Mouse (Mus musculus) CD4-positive, CD25-positive, alpha-beta regulatory T cell, adult 2 months (primary cell): Measurements from ENCODE around the gene 6430531B16Rik.

Experiments used
- DNase-seq: peaks from one replicate; pipeline ENCODE4 v3.0.0-alpha.2; 2012; ENCODE audit warnings: low read depth, low spot score

6430531B16Rik gene

DNA sequence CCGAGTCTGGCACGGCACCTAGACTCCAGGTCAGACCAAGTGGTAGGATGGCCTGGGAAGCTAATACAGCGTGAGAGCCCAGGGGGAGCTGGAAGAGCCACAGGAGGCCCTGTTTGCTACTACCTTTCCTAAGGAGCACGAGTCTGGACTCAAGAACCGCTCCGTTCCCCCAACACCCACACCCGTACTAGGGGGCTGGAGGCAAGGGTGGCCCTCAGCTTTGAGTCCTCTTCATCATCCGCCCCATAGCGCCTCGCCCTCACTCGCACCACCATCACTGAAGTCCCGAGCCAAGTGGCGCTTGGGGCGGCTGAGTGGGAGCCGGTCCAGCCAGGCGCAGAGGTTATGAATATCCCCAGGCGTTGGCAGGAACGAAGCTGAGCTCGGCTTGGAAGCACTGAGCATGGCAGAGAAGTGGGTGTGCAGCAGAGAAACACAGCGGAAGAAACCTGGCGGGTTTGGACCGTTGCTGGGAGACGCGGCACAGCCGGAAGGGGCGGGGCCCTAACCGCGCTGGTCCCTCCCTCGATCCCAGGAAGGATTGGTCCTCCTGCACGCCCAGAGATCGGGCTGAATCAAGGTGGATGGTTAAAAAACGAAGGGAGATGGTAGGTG, at the start of gene 6430531B16Rik:
TSS of gene 6430531B16Rik (minus strand) at position 478 of the 615 bp plus-strand sequence.
- DNase-seq, result peak; percentile 91

DNA sequence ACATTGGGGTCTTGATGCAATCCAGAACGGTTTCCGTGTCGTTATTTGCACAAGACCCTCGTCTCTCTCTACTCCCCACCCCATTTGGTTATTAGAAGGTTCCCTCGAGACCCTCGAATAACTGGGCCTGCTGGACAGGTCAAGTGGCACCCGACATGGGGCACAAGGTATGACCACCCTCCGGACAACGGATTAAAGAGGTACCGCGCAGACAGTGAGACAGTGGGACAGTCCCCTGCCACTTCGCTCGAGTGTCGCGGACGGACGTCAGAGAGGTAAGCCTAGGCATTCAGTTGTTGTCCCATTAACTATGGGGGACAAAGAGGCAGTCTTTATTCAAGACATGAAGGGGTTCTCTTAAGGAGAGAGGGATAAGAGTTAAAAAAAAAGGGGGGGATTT, 32.8 kb upstream of the 6430531B16Rik start:
- DNase-seq, result no peak

DNA sequence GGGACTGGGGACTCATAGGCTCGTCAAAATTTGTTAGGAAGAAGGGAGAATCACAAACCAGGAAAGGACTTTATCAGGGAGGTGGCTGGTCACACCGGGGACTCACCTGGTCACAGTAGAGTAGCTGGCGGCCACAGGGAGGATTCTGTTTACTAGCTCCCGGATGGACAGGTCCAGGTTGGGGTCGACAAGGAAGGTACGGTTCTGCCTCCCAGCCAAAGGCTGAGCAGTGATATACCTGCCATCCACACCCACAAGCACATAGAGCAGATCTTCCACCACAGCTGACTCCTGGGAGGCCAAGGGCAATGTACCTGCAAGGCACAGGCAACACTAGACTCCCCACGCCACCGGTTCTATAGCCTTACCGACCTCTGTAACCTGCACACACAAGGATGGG, 29.2 kb upstream of the 6430531B16Rik start:
- DNase-seq, result no peak

DNA sequence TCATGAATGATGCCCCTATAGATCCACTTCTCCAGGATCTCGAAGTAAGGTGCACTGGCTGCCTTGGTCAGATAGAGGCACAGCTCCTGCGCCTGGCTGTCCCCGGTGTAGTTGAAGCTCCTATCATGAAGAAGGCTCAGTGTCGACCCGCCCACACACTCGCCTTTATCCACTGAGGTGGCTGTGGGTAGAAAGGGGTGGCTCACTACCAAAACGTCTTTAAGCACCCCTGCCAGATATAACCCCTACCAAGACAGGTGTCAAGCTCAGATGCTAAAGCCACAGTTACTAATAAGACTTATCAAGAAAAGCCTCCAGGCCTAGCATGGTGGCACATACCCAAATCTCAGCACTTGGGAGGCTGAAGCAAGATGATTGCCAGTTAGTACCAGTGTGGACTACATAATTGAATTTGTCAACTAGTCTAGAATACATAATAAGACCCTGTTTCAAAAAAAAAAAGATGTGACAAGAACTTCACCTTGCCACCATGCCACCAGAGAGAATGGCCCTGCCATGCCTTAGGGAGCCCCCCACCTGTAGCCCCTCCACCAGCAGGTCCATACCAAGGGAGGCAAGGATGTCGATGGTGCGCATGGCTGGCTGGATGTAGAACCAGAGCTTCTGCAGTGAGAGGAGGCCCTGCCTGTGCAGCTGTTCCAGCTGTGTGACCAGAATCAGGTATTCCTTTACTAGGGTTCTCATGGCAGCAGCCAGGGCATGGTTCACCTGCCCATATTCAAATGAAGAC, 28.5 kb upstream of the 6430531B16Rik start:
- DNase-seq, result no peak

DNA sequence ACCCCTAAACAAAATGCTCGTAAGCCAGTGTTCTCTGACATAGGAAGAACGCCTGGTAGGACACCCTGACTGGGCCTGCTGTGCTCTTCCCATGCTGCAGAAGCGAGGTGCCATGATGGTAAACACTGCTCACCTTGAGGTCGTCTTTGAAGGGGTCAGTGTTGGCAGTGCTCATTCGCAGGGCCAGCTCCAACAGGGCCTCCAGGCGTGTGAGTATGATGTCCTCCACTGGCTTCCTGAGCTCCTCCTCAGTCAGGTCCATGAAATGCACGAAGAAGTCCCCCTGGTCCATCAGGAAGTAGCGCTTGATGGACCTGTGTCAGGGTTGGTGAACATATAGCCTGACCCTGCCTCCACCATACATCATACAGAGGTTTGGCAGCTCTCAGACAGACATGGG, 26.1 kb upstream of the 6430531B16Rik start:
- no peak for DNase-seq

DNA sequence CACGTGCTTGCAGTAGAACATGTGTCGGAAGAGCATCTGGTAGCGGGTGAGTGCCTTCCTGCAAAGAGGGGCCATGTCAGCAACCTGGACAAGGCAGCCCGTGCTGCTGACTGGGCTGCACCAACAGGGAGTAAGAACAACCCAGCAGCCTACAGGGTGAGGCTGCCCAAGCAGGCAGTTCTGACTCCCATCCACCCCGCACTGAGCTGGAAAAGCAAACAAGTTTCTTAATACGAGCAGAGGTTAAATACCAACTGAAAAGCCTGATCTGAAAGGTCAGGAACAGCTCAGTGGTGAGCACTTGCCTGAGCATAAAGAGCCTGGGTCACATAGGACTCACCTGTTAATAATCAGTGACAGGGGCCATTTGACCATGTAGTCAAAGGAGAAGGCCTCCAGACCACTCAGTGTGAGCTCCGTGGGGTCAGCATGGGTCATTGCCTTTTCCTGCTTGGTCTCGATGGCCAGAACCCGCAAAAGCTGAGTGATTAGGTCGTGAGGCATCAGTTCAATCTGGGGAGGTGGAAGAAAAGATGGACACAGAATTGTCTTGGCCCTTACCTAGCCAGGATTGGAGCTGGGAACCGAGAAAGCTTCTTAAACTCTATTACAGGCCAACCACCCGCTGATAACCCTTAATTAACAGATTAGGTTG, 22.7 kb upstream of the 6430531B16Rik start:
- no peak for DNase-seq

DNA sequence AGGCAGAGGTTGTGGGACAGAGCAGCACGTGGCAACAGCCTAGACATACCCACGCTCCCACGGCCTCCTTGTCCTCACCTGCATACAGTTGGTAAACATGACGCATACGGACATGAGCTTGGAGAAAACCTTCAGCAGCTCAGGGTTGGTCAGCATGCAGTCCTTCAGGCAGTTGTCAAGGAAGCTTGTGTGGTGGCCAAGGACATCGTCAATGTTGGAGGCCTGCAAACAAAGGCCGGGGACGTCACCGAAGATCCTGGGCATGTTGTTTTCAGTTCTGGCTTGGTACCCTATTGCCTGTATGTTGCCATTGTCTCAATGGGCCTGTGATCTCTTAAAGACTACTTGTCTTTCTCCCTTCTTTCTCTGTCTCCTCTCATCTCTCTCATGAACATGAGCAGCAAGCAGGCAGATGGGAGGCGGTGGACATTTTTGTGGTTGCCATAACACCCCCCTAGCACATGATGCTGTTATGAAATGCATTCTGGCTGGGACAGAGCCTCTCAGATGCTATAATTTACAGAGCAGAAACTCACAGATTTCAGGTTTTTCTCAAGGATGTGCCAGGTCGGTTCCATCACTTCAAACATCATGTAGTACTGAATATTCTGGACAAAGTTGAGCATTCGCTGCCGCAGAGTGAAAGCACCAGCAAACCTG, 20.3 kb upstream of the 6430531B16Rik start:
- DNase-seq, result no peak

DNA sequence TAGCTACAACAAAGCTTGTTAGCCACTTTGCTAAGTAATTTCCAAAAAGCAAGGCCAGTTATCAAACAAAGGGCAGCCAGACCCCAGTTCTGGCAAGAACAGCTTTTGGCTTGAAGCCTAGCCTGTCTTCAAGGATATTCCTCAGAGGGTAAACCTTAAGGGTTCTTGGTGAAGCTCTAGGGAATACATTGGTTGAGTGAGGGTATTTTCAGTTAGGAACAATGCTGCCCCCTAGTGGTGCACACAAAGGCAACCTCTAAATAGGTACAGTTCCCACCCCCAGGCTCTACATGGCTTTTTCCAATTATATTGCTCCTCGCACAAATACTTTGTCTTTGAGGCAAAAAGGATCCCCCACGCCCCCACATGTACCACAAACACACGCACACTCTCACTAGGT, 16.1 kb upstream of the 6430531B16Rik start:
- peak; percentile 89 for DNase-seq

DNA sequence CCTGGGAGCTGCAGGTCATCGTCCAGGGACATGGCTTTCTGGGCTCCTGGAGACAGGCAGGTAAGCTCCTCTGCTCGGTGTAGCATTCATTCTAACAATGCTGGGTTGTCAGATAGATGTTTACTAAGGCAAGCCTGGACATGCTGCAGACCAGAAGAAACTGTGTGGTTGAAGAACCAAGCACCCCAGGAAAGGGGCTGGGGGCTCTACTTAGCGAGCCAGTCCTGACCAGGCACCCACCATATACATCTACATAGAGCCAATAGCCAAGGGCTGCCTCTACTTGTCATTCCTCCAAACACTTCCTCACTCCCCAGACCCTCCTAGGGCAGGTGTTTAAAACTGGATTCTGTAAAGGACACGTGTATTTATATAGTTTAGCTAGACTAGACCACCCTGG, 15.6 kb upstream of the 6430531B16Rik start:
- no peak for DNase-seq

DNA sequence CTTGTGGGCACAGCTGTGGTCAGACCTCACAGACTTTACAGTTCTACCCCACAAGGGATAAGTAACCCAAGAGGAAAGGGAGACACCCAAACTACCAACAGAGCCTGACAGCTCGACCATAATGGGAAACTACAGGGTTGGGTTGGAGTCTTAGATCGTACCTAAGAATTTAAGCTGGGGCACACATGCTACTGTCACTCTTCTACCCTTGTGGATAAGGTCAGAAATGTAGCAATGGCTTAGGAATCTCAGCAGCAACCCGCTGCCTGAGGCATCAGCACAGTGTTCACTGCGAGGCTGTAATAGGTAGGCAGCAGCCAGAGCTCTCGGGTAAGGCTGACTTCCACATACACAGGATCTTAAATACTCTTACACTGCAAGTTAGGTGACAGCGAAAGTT, 15.0 kb upstream of the 6430531B16Rik start:
- no peak for DNase-seq

DNA sequence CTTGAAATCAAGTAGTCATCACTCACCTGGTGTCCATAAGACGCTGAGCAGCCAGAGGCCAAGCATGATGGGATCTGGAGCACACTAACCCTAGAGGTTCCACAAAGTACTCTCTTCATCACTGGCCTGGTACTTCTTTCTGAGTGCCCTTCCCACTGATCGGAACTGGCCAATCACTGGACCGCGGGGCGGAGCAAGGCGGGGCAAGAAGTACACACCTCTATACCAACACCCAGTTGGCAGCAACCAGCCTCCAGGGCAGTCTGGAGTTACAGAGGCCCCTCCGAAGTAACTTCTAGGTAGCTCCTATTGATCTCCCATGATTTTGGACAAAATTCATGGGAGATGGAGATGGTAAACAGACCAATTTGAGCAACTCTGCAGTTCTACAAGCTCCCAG, 13.9 kb upstream of the 6430531B16Rik start, which contains the start of gene Adam8:
TSS of gene Adam8 (minus strand) at position 157 of the 400 bp plus-strand sequence.
- peak; percentile 65 for DNase-seq

DNA sequence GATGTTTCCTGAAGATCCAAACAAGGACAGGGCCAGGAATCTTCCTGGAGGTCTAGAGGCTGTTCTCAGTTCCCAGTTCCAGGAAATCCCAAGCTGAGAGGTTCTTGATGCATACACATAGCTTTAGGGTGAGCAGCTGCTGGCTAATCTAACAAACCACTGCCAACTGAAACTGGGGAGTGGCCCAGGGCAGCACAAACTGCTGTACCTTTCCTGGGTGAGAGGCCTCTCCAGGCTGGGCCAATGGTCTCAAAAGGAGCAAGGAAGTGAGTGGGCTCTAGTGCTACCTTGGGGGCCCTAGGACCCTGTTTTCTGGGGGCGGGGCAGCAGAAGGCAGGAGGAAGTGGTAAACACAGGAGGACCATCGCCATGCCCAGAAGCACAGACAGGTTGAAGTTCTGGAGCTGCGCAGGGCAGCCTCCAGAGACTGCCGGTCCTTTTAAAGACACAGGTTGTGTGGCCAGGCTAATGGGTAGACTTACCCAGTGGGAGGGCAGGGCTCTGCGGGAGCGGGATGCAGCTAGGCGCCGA, 12.4 kb upstream of the 6430531B16Rik start:
- DNase-seq, result no peak

DNA sequence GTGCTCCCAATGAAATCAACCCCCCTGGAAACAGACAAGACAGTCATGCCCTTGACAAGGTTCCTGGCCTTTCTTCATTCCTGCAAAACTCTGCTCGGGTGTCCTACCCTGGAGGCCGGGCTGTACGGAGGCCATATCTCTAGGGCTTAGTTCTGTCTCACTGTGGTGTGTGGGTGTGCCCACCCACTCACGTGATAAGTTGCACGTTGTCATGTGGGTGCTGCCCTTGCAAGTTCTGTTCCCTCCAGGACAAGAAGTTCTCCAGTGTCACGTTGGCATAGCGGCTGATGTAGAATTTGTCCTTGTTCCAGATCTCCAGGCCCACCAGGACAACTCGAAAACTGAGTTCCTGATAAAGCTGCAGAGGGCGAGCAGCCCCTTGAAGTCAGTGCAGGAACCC, 9.7 kb upstream of the 6430531B16Rik start:
- DNase-seq, result no peak

DNA sequence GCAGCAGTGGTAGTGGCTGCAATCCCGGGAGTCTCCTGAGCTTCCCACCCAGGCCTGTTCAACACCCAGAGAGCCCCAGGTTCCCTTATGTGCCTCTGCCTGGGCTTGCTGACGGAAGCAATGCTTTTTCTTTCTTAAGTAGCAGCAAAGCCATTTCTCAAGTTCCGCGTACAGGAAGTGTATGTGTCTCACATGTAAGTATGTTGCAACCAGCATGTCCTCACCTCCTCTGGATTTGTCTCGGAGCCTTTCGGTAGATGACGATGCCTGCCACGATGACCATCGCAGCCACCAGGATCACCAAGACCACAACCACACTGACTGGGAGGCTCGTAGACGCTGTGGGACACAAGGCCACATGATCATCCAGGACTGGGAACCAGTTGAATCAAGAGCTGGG, 6.0 kb upstream of the 6430531B16Rik start:
- no peak for DNase-seq

DNA sequence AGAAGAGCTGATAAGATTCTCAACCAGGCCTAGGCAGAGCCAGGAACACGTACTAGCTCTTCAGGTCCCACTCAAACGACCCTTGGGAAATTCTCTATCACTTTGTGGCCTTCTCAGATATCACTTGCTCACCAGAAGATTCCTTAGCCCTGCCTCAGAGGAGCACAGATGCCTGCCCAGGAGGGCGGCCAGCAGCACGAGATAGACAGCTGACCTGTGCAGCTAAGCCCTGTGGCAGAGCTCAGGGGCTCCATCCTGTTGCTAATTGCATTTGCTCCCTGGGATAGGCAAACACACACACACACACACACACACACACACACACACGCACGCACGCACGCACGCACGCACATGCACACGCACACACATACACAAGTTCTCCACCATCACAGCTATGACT, 3.5 kb upstream of the 6430531B16Rik start:
- no peak for DNase-seq

DNA sequence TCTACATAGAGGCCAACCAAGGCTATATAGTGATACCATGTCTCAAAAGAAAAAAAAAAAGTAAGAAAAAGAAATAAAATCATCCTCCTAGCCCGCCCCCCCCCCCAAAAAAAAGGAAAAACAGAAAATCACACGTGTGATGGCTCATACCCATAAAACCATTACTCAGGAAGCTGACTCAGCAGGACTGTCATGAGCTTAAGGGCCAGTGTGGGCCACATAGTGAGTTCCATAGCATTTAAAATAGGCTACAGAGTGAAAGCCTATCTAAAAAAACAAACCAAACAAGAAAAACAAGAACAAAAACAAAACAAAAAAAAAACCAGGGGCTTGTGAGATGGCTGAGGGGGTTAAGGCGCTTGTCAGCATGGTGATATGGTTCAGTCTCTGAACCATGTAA, 2.2 kb upstream of the 6430531B16Rik start:
- DNase-seq, result no peak

DNA sequence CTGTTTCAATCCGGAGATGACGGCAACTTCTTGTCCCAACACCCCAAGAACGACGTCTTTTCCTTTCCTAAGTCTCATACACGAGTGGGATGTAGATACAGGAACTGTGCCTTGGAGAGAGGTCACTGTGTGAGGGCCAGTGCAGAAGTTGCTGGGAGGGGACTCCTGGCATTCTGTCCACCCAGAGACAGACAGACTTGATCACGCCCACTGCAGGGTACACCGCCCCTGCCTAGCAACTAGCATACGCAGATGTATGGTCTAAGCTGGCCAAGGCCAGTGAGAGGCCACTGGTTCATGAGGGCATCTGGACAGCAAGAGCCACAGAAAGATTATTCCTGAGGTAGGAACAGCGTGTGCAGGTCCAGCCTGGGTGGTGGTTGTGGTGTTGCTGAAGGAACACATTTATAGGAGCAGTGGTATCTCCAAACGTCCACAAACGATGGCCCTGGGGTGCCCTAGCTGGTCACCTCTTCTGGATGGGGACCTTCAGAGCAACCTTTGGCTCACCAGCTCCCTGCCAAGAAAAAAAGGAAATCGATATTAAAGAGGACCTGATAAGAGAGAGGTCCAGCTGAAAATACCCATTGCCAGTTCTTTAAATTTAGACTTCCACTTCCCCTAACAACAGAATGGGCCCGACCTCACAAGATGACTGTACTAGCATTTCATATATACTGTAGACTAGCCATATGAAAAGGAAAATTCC, 610 bp upstream of the 6430531B16Rik start:
- no peak for DNase-seq

DNA sequence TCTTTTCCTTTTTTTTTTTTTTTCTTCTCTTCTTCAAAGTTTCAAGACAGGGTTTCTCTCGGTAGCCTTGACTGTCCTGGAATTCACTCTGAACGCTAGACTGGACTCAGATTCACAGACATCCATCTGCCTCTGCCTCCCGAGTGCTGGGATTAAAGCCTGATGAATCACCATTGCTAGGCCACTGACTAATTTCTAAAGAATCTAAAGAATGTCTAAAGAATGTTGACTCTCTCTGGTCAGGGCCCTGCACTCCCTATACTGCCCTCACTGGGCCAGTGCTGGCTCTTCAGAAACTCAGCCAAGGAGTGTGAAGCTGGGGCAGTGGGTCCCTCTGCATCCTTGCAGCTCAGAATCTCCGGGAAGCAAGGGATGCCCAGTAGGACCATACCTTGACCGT, 3.1 kb downstream of the 6430531B16Rik start:
- DNase-seq, result no peak

DNA sequence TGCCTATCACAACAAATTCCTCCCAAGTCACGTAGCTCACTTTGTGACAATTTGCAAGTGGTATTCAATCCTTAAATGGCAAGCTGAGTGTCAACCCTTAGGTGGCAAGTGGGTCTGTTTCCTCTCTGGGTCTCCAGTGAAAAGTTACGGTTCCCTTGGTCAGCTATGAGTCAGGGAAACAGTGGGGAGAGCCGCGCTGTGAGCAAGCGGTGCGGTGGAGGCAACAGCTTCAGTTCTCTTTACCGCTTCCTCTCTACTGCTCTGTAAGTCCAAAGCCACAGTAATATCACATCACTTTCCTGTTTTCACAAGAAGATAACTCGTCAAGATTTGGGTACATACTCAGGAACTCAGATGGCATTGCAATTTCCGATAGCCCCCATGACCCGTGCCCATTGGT, 4.2 kb downstream of the 6430531B16Rik start:
- DNase-seq, result peak; percentile 60

DNA sequence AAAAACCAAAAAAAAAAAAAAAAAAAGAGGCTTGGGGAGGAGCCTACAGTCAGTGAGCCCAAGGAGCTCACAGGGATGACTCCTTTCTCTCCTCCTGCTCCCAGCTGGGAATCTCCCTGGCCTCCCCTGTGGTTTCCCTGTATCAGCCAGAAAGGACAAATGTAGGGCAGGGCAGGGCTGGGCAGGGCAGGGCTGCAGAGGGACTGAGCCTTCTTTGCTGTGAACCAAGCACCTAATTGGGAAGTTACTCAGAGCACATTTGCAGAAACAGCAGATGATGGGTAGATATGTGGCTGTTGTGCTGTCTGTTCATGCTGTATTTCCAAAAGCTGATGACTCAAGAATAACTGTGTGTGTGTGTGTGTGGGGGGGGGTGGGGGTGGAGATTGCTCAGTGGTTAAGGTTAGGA, 5.6 kb downstream of the 6430531B16Rik start:
- peak; percentile 50 for DNase-seq

DNA sequence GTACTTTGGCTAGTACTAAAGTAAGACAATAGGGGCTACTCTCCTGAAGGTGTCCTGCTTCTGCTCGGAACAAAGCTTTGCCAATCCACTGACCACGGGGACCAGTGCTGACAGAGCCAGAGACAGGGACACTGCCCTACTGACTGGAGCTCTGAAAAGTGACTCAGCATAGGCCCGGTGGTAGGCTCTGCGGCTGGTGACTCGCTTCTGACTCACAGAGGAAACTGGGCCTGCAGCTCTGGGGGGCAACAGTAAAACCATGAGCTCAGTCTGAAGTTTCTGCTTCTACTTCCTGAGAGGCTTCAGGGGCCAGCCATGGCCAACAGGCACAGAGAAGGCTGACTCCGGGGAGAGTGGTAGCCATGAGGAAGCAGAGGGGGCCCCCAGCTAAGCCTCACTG, 7.1 kb downstream of the 6430531B16Rik start:
- peak; percentile 41 for DNase-seq
